Mouse (Mus musculus) heart, embryonic 16.5 days (tissue): Measurements from ENCODE around the gene Olfr994. TPM values are rescaled to one million over a fixed set of nuclear protein-coding genes. Genes with fewer than 3 reads are reported as not detected.

Source experiments
- ATAC-seq: fragments of 200-750 bp; cut with Nextera tagmentation; replicated peaks from 2 replicates; pipeline ENCODE4 v1.8.0; 2017; ENCODE audit warnings: moderate number of reproducible peaks; ENCODE audit not compliant: insufficient read depth, low FRiP score; ENCODE audit errors: extremely low read depth
- H3K27ac ChIP-seq: fragments of 300-500 bp; sonication (generic); 2 replicates; pipeline ENCODE4 v1.5.1; 2014; ENCODE audit warnings: mild to moderate bottlenecking, low read length, control low read depth, moderate library complexity
- H3K27me3 ChIP-seq: fragments of 300-500 bp; sonication (generic); 2 replicates; pipeline ENCODE4 v1.6.1; 2014; ENCODE audit warnings: low read length, mixed read lengths; ENCODE audit not compliant: control insufficient read depth, insufficient read depth
- H3K36me3 ChIP-seq: fragments of 300-500 bp; sonication (generic); 2 replicates; pipeline ENCODE4 v1.6.1; 2014; ENCODE audit not compliant: control insufficient read depth, insufficient read depth
- H3K4me1 ChIP-seq: fragments of 300-500 bp; sonication (generic); 2 replicates; pipeline ENCODE4 v1.6.1; 2014; ENCODE audit warnings: low read length, mixed read lengths; ENCODE audit not compliant: control insufficient read depth, insufficient read depth
- H3K4me2 ChIP-seq: fragments of 300-500 bp; sonication (generic); 2 replicates; pipeline ENCODE4 v1.6.1; 2014; ENCODE audit warnings: low read depth, mild to moderate bottlenecking, control low read depth, low read length
- H3K4me3 ChIP-seq: fragments of 300-500 bp; sonication (generic); 2 replicates; pipeline ENCODE4 v1.5.1; 2014; ENCODE audit warnings: mild to moderate bottlenecking, control low read depth, low read length
- H3K9ac ChIP-seq: fragments of 300-500 bp; sonication (generic); 2 replicates; pipeline ENCODE4 v1.6.1; 2014; ENCODE audit warnings: low read length, control low read depth
- H3K9me3 ChIP-seq: fragments of 300-500 bp; sonication (generic); replicated peaks from 2 replicates; pipeline ENCODE4 v1.6.1; 2016; ENCODE audit warnings: low read length; ENCODE audit not compliant: control insufficient read depth
- WGBS: fragments of 180-500 bp; shearing (Covaris S2); extraction: QIAGEN DNeasy Blood & Tissue Kit; methylation state at CpG from one replicate; pipeline ENCODE4 v1.1.7; 2014; 5-methylcytosine and 5-hydroxymethylcytosine counted together
- polyA plus RNA-seq: library from polyadenylated mRNA; unstranded; fragments of >200 nt; fragmentation: Nextera tagmentation; extraction: Ambion mirVana; gene quantifications from 2 replicates; pipeline ENCODE4 v1.2.1, GENCODE M21; 2015

Olfr994 gene
- not detected in 2 replicates for polyA plus RNA-seq

GRCm38 (mm10) chr2:85436351-85436750 is at the start of gene Olfr994:
Gene Olfr994, minus strand, starts transcription at chr2:85436451.
- WGBS, result 86% methylated on average over 3 of the region's 3 CpGs

GRCm38 (mm10) chr2:85466801-85467325 is 30.6 kb upstream of the Olfr994 start:
- no peaks in the 10 kb centered on the region for H3K27me3 ChIP-seq
- WGBS, result 55% methylated on average over 3 of the region's 3 CpGs

More at GRCm38 (mm10) chr2:85436351-85436750, at the start of gene Olfr994:
- H3K27ac ChIP-seq, result no peak within 1 kb of the TSS
- no peaks in the 10 kb centered on the region for H3K9me3 ChIP-seq
- H3K4me3 ChIP-seq, result no peak within 1 kb of the TSS
- ATAC-seq, result no peak
- no peaks in the 10 kb centered on the region for H3K27me3 ChIP-seq
- no peak within 1 kb of the TSS for H3K4me2 ChIP-seq
- no peaks in the 10 kb centered on the region for H3K4me1 ChIP-seq
- H3K36me3 ChIP-seq, result no peaks in the 10 kb centered on the region
- no peak within 1 kb of the TSS for H3K9ac ChIP-seq

GRCm38 (mm10) chr2:85443539-85443938 is 7.3 kb upstream of the Olfr994 start, which contains the start of gene Olfr995:
Gene Olfr995, minus strand, starts transcription at chr2:85443639.
- ATAC-seq, result no peak
- Histone ChIP-seq H3K27me3 (no peaks in the 10 kb centered on the region), H3K9me3 (no peaks in the 10 kb centered on the region), H3K27ac (no peak within 1 kb of the TSS), H3K9ac (no peak within 1 kb of the TSS), H3K4me3 (no peak within 1 kb of the TSS), H3K36me3 (no peaks in the 10 kb centered on the region), H3K4me2 (no peak within 1 kb of the TSS), H3K4me1 (no peaks in the 10 kb centered on the region)
- 20% methylated on average over 1 of the region's 1 CpGs for WGBS

More at GRCm38 (mm10) chr2:85466801-85467325, 30.6 kb upstream of the Olfr994 start:
- Histone ChIP-seq H3K9ac (no peak overlapping the region), H3K4me1 (no peaks in the 10 kb centered on the region), H3K36me3 (no peaks in the 10 kb centered on the region), H3K4me3 (no peak overlapping the region), H3K27ac (no peak overlapping the region), H3K4me2 (no peak overlapping the region), H3K9me3 (no peaks in the 10 kb centered on the region; the same call in 1 of the 2 replicates)
- ATAC-seq, result no peak

- no peak overlapping the region for H3K9ac ChIP-seq
- H3K9me3 ChIP-seq, result no peaks in the 10 kb centered on the region
- no peaks in the 10 kb centered on the region for H3K36me3 ChIP-seq
- H3K4me2 ChIP-seq, result no peak overlapping the region
- no peak for ATAC-seq
- no peak overlapping the region for H3K4me3 ChIP-seq
- no peaks in the 10 kb centered on the region for H3K27me3 ChIP-seq
- H3K4me1 ChIP-seq, result no peaks in the 10 kb centered on the region
- no peak overlapping the region for H3K27ac ChIP-seq
Observed at GRCm38 (mm10) chr2:85442546-85442945, 6.3 kb upstream of the Olfr994 start.

- Histone ChIP-seq H3K27ac (no peak overlapping the region), H3K4me1 (no peaks in the 10 kb centered on the region), H3K27me3 (no peaks in the 10 kb centered on the region), H3K4me3 (no peak overlapping the region), H3K36me3 (no peaks in the 10 kb centered on the region), H3K9ac (no peak overlapping the region), H3K9me3 (no peaks in the 10 kb centered on the region), H3K4me2 (no peak overlapping the region)
- ATAC-seq, result no peak
- WGBS, result 77% methylated on average over 1 of the region's 1 CpGs
Observed at GRCm38 (mm10) chr2:85425893-85426292, 10.4 kb downstream of the Olfr994 start.

- Histone ChIP-seq H3K27me3 (no peaks in the 10 kb centered on the region), H3K36me3 (no peaks in the 10 kb centered on the region), H3K4me2 (no peak within 1 kb of the TSS), H3K9me3 (no peaks in the 10 kb centered on the region), H3K9ac (no peak within 1 kb of the TSS), H3K27ac (no peak within 1 kb of the TSS), H3K4me3 (no peak within 1 kb of the TSS), H3K4me1 (no peaks in the 10 kb centered on the region)
- no peak for ATAC-seq
Observed at GRCm38 (mm10) chr2:85414777-85415176, 21.5 kb downstream of the Olfr994 start, which contains the start of gene Olfr993. Gene Olfr993, minus strand, starts transcription at chr2:85414877.

- 49% methylated on average over 2 of the region's 2 CpGs for WGBS
- Histone ChIP-seq H3K27ac (no peak within 1 kb of the TSS), H3K36me3 (no peaks in the 10 kb centered on the region), H3K4me3 (no peak within 1 kb of the TSS), H3K27me3 (no peaks in the 10 kb centered on the region), H3K9ac (no peak within 1 kb of the TSS), H3K4me2 (no peak within 1 kb of the TSS), H3K4me1 (no peaks in the 10 kb centered on the region), H3K9me3 (no peaks in the 10 kb centered on the region)
- no peak for ATAC-seq
Observed at GRCm38 (mm10) chr2:85409369-85409768, 26.9 kb downstream of the Olfr994 start, which contains the start of gene Olfr992. Gene Olfr992, minus strand, starts transcription at chr2:85409469.

Other genes starting within 250 kb of the Olfr994 start
- gene Lrrc55, start 239.3 kb downstream of the Olfr994 start, polyA plus RNA-seq, result 0.33 and 0.49 TPM in 2 replicates
- gene Olfr987, start 97.1 kb downstream of the Olfr994 start, polyA plus RNA-seq, result not detected in 2 replicates
- not detected in 2 replicates for gene Olfr988, start 73.2 kb downstream of the Olfr994 start, polyA plus RNA-seq
- not detected in 2 replicates for gene Olfr992, start 27.0 kb downstream of the Olfr994 start, polyA plus RNA-seq
- gene Olfr993, start 21.6 kb downstream of the Olfr994 start, polyA plus RNA-seq, result not detected in 2 replicates
- not detected in 2 replicates for gene Olfr995, start 7.2 kb upstream of the Olfr994 start, polyA plus RNA-seq
- 0.15 and 0.29 TPM in 2 replicates for gene 4833423E24Rik, start 82.6 kb upstream of the Olfr994 start, polyA plus RNA-seq
- gene Olfr996, start 142.8 kb upstream of the Olfr994 start, polyA plus RNA-seq, result not detected in 2 replicates
- not detected in 2 replicates for gene Olfr998, start 152.5 kb upstream of the Olfr994 start, polyA plus RNA-seq
- gene Olfr1000, start 175.5 kb upstream of the Olfr994 start, polyA plus RNA-seq, result not detected in 2 replicates
- gene Olfr1002, start 214.3 kb upstream of the Olfr994 start, polyA plus RNA-seq, result not detected in 2 replicates
- not detected in 2 replicates for gene Olfr154, start 228.0 kb upstream of the Olfr994 start, polyA plus RNA-seq
- not detected in 2 replicates for gene Olfr1006, start 242.3 kb upstream of the Olfr994 start, polyA plus RNA-seq